27 mouse cellular contexts compared by ENCODE assay signal in the genomic region with DNA sequence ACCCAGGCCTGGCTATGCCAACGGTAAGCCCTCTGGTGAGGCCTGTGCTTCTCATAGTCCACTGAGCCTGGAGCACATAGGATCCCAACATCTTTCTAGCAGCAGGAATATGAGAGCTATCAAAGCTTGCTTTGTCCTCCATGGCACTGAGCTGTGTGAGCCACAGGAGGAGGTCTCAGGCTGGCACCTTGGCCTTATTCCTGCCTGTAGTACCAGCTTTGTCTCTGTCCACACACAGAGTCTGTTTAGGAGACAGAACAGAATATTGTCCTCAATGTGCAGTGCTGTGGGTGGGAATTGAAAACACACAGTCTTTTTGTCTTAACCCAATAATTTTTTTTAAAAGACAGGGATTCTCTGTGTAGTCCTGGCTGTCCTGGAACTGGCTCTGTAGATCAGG. TPM values are rescaled to one million over a fixed set of nuclear protein-coding genes. Genes with fewer than 3 reads are reported as not detected.
DNase-seq lines count a peak whose midpoint lies in the region; ATAC-seq and TF ChIP-seq lines count a peak whose summit lies in the region.
"Had no signal": no experiment of that assay in that cellular context is flagged by ENCODE, and none has a peak within 500 bp of the region (broad histone marks: within the 10 kb centered on the region; RNA-seq: fewer than 3 reads in every experiment).

No protein-coding gene starts in this region.

- no peaks in the 10 kb centered on the region; the same call in 1 of the 2 replicates for H3K27me3 ChIP-seq in cerebellum, adult 2 months (ENCODE audit: control insufficient read depth, insufficient read depth, low read length)
- no peaks in the 10 kb centered on the region for H3K27me3 ChIP-seq in stomach, embryonic 16.5 days (ENCODE audit: control insufficient read depth, insufficient read depth, low read length)
- H3K27me3 ChIP-seq in stomach, postnatal 0 days (ENCODE audit: control insufficient read depth, insufficient read depth, low read length): no peaks in the 10 kb centered on the region
- H3K27me3 ChIP-seq: hindbrain, embryonic 15.5 days had no signal

- no peak for DNase-seq in cerebellum, adult 2 months
- DNase-seq in cerebellum, adult 8-10 months: no peak
- peak; percentile 59 for DNase-seq in layer of hippocampus, adult 11-12 months (ENCODE audit: low spot score)
- no peak for DNase-seq in layer of hippocampus, postnatal 10 days (ENCODE audit: low spot score in 2 of 2)
- peak; percentile 53 for DNase-seq in left cerebral cortex, adult 11 months (ENCODE audit: low spot score)
- no peak for DNase-seq in left cerebral cortex, adult 18-20 months (ENCODE audit: low spot score in 2 of 2)
- no peak for DNase-seq in stomach, postnatal 0 days (ENCODE audit: low spot score)
- DNase-seq: adrenal gland, adult 8-10 months; adrenal gland, postnatal 36 days; B cell, adult 2 months; cerebellum, adult 11 months; cerebellum, postnatal 10 days; gastrocnemius, postnatal 14 days had no signal

- 0 out of 2 replicates have a peak, but pooled peaks have one; percentile 34 for ATAC-seq in stomach, embryonic 16.5 days (ENCODE audit: insufficient read depth, low FRiP score)
- no peak; the same call in 1 of the 2 replicates for ATAC-seq in stomach, postnatal 0 days (ENCODE audit: low FRiP score, low TSS enrichment)
- ATAC-seq: CD4-positive, CD25-positive, alpha-beta regulatory T cell, adult 4 months; forebrain, embryonic 15.5 days had no signal

- peak overlapping the region; percentile 85; the same call in 1 of the 2 replicates for H3K27ac ChIP-seq in cerebellum, adult 2 months (ENCODE audit: insufficient read depth, low read length)
- no peak overlapping the region for H3K27ac ChIP-seq in stomach, embryonic 16.5 days (ENCODE audit: low read length)
- no peak overlapping the region for H3K27ac ChIP-seq in stomach, postnatal 0 days (replicated peaks)
- H3K27ac ChIP-seq: embryonic facial prominence, embryonic 12.5 days; forebrain, embryonic 15.5 days; hindbrain, embryonic 15.5 days had no signal

- H3K36me3 ChIP-seq in stomach, embryonic 16.5 days (ENCODE audit: control insufficient read depth, insufficient read depth, low read length): no peaks in the 10 kb centered on the region
- no peaks in the 10 kb centered on the region for H3K36me3 ChIP-seq in stomach, postnatal 0 days (ENCODE audit: control insufficient read depth, insufficient read depth, low read length)
- H3K36me3 ChIP-seq: embryonic facial prominence, embryonic 12.5 days; forebrain, embryonic 15.5 days; G1E; heart, embryonic 12.5 days; hindbrain, embryonic 15.5 days had no signal

- H3K9ac ChIP-seq in stomach, embryonic 16.5 days (ENCODE audit: low read length): no peak overlapping the region
- no peak overlapping the region for H3K9ac ChIP-seq in stomach, postnatal 0 days (ENCODE audit: low read length)
- H3K9ac ChIP-seq: embryonic facial prominence, embryonic 12.5 days; forebrain, embryonic 15.5 days; heart, embryonic 12.5 days; hindbrain, embryonic 15.5 days had no signal

- TF ChIP-seq EP300 in stomach, postnatal 0 days (optimal IDR thresholded peaks at IDR 0.05): no peak

- H3K4me3 ChIP-seq in cerebellum, adult 2 months (replicated peaks; ENCODE audit: insufficient read depth, low read depth, low read length): no peak overlapping the region
- no peak overlapping the region for H3K4me3 ChIP-seq in stomach, embryonic 16.5 days (replicated peaks; ENCODE audit: low read length)
- H3K4me3 ChIP-seq in stomach, postnatal 0 days (ENCODE audit: low read depth, low read length): no peak overlapping the region
- H3K4me3 ChIP-seq: embryonic facial prominence, embryonic 12.5 days; forebrain, embryonic 15.5 days; heart, embryonic 12.5 days; hindbrain, embryonic 15.5 days had no signal

- no peaks in the 10 kb centered on the region for H3K9me3 ChIP-seq in stomach, embryonic 16.5 days (replicated peaks; ENCODE audit: control insufficient read depth, low read length)
- no peaks in the 10 kb centered on the region for H3K9me3 ChIP-seq in stomach, postnatal 0 days (ENCODE audit: control insufficient read depth, low read length)
- H3K9me3 ChIP-seq: embryonic facial prominence, embryonic 12.5 days; forebrain, embryonic 15.5 days; G1E; heart, embryonic 12.5 days; hindbrain, embryonic 15.5 days had no signal

- TF ChIP-seq CTCF in cerebellum, adult 2 months (IDR thresholded peaks at IDR 0.05; ENCODE audit: borderline replicate concordance, insufficient read depth, low read depth, low read length): no peak
- no peak for TF ChIP-seq CTCF in stomach, postnatal 0 days (IDR thresholded peaks at IDR 0.05; ENCODE audit: low read depth)

- H3K4me1 ChIP-seq in cerebellum, adult 2 months (ENCODE audit: control insufficient read depth, insufficient read depth, low read length): no peaks in the 10 kb centered on the region
- no peaks in the 10 kb centered on the region for H3K4me1 ChIP-seq in stomach, embryonic 16.5 days (ENCODE audit: control insufficient read depth, insufficient read depth, low read length)
- H3K4me1 ChIP-seq in stomach, postnatal 0 days (replicated peaks; ENCODE audit: control insufficient read depth, insufficient read depth): no peaks in the 10 kb centered on the region
- H3K4me1 ChIP-seq: embryonic facial prominence, embryonic 12.5 days; forebrain, embryonic 15.5 days; heart, embryonic 12.5 days had no signal

- no peak for TF ChIP-seq POLR2A in cerebellum, adult 2 months (IDR thresholded peaks at IDR 0.05; ENCODE audit: borderline replicate concordance, insufficient read depth, low read length)

- 70% methylated on average over 1 of the region's 1 CpGs for WGBS in cerebellum, adult 2 months
- 66% methylated on average over 1 of the region's 1 CpGs for WGBS in stomach, embryonic 16.5 days
- 60% methylated on average over 1 of the region's 1 CpGs for WGBS in stomach, postnatal 0 days

- H3K4me2 ChIP-seq in stomach, embryonic 16.5 days (ENCODE audit: low read depth, low read length): no peak overlapping the region
- H3K4me2 ChIP-seq in stomach, postnatal 0 days (replicated peaks; ENCODE audit: low read depth): no peak overlapping the region
- H3K4me2 ChIP-seq: embryonic facial prominence, embryonic 12.5 days; forebrain, embryonic 15.5 days; heart, embryonic 12.5 days; hindbrain, embryonic 15.5 days had no signal

RNA-seq across cellular contexts. Expression of a gene that starts 3.2 kb away (rescaled TPM):
- 0.54 and 0.85 TPM in 2 replicates for polyA plus RNA-seq in cerebellum, adult 2 months (2012; rRNA removed)
- total RNA-seq in layer of hippocampus, postnatal 10 days (2021): under 1 TPM; 0.57 to 0.80 TPM
- under 1 TPM in 1 of 2 experiments, not detected in 1; 0.30 TPM for total RNA-seq in left cerebral cortex, adult 18-20 months (2021)
- polyA plus RNA-seq in stomach, embryonic 16.5 days (2015; fragmentation: Nextera tagmentation; extraction: Ambion mirVana): 0.13 and 0.62 TPM in 2 replicates
- 0.12 and 0.24 TPM in 2 replicates for polyA plus RNA-seq in stomach, postnatal 0 days (2015; fragmentation: Nextera tagmentation; extraction: Ambion mirVana)
- total RNA-seq: adrenal gland, adult 8-10 months; adrenal gland, postnatal 36 days; common myeloid progenitor, adult 5-6 weeks; G1E; gastrocnemius, adult 18-20 months; gastrocnemius, postnatal 14 days; granulocyte monocyte progenitor cell, adult 5-6 weeks; heart, adult 8-10 months; heart, postnatal 25 days had no signal
- polyA plus RNA-seq: CD4-positive, CD25-positive, alpha-beta regulatory T cell, adult 4 months; forebrain, embryonic 11.5 days; forebrain, embryonic 15.5 days; G1E; heart, embryonic 12.5 days; hindbrain, embryonic 11.5 days had no signal

RNA-seq across cellular contexts. Expression of a gene that starts 15.7 kb away (rescaled TPM):
- polyA plus RNA-seq in cerebellum, adult 2 months (2012; rRNA removed): 177 and 184 TPM in 2 replicates
- total RNA-seq in layer of hippocampus, postnatal 10 days (2021): 100 to 1,000 TPM; 143 to 153 TPM
- 100 to 1,000 TPM; 118 to 119 TPM for total RNA-seq in left cerebral cortex, adult 18-20 months (2021)
- polyA plus RNA-seq in stomach, embryonic 16.5 days (2015; fragmentation: Nextera tagmentation; extraction: Ambion mirVana): 236 and 261 TPM in 2 replicates
- 155 and 161 TPM in 2 replicates for polyA plus RNA-seq in stomach, postnatal 0 days (2015; fragmentation: Nextera tagmentation; extraction: Ambion mirVana)

RNA-seq across cellular contexts. Expression of a gene that starts 37.4 kb away (rescaled TPM):
- 33.9 and 34.8 TPM in 2 replicates for polyA plus RNA-seq in cerebellum, adult 2 months (2012; rRNA removed)
- 10 to 100 TPM; 66.4 to 78.1 TPM for total RNA-seq in layer of hippocampus, postnatal 10 days (2021)
- 10 to 100 TPM; 36.4 to 37.2 TPM for total RNA-seq in left cerebral cortex, adult 18-20 months (2021)
- 25.0 and 25.6 TPM in 2 replicates for polyA plus RNA-seq in stomach, embryonic 16.5 days (2015; fragmentation: Nextera tagmentation; extraction: Ambion mirVana)
- polyA plus RNA-seq in stomach, postnatal 0 days (2015; fragmentation: Nextera tagmentation; extraction: Ambion mirVana): 0.83 and 1.2 TPM in 2 replicates
- polyA plus RNA-seq: G1E had no signal

Comparison
In these comparisons a context has a peak if more than half of its experiments do, and no peak if none do; other contexts are left out.
1. DNase-seq: peak in layer of hippocampus, adult 11-12 months (single experiment) and left cerebral cortex, adult 11 months (single experiment); none in cerebellum, adult 2 months (0 of 2), cerebellum, adult 8-10 months (single experiment), layer of hippocampus, postnatal 10 days (0 of 2), left cerebral cortex, adult 18-20 months (0 of 2) and stomach, postnatal 0 days (single experiment).
2. RNA of a gene that starts 37.4 kb away (polyA plus RNA-seq): 33.9 to 34.8 TPM in cerebellum, adult 2 months and 25.0 to 25.6 TPM in stomach, embryonic 16.5 days; 0.83 to 1.2 TPM in stomach, postnatal 0 days; every median in the first group is over 10 times any median in the second.